Mouse (Mus musculus): ENCODE measurements at regions not wholly inside any gene's neighbourhood (a gene's known extent, or its start where the extent isn't known, plus 50 kb on each side); places are given as distances from the start of the nearest gene placed in this dataset.

DNA sequence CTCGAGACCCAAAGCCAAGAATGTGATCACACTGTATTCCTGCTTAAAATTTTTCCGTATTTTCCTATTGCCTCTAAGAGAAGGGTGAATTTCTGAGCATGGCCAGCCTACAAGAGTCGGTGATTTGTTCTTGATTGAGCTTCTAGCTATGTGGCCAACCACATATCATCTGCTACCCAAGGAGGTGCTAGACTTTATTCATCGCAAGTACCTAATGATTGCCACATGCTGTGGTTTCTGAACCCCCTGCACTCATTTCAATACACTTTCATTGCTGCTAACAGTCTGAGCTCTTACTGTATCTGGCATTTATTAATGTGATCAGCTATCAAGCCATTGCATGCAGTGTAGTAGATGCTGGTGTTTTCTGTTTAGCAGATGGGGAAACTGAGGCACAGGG lies 432.2 kb downstream of the Ttll7 start:
- DNase-seq = no peak
- 96% methylated on average over 4 of the region's 4 CpGs for WGBS
- H3K4me1 ChIP-seq (ENCODE audit: control insufficient read depth, insufficient read depth, low read length) = no peaks in the 10 kb centered on the region
- no peak for TF ChIP-seq CTCF (IDR thresholded peaks at IDR 0.05; ENCODE audit: borderline replicate concordance, insufficient read depth, low read depth, low read length)
- no peak for TF ChIP-seq POLR2A (IDR thresholded peaks at IDR 0.05; ENCODE audit: borderline replicate concordance, insufficient read depth, low read length)
- no peaks in the 10 kb centered on the region for H3K27me3 ChIP-seq (ENCODE audit: control insufficient read depth, insufficient read depth, low read length)
- H3K27ac ChIP-seq (ENCODE audit: insufficient read depth, low read length) = no peak overlapping the region
- H3K4me3 ChIP-seq (replicated peaks; ENCODE audit: insufficient read depth, low read depth, low read length) = no peak overlapping the region

DNA sequence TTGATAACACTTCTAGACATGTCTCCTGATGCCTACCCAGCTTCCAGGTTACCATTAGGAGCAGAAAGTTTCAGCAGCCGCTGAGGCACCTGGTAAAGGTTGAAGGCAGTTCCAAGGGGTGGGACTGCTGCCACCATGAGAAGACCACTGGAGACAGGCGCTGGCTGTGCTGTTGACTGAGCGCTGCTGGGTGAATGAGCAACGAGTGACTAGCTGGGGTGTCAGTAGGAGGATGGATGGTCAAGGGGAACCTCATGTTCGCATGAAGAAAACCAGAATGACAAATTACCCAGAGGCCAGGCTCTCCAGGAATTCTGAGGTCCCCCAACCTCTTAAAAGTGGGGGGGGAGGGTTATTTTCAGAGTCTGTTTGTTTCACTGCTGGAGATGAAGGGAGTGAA lies 433.3 kb downstream of the Ttll7 start:
- Histone ChIP-seq H3K4me1 (ENCODE audit: control insufficient read depth, insufficient read depth, low read length) (no peaks in the 10 kb centered on the region), H3K27ac (ENCODE audit: insufficient read depth, low read length) (no peak overlapping the region), H3K27me3 (ENCODE audit: control insufficient read depth, insufficient read depth, low read length) (no peaks in the 10 kb centered on the region), H3K4me3 (replicated peaks; ENCODE audit: insufficient read depth, low read depth, low read length) (no peak overlapping the region)
- no peak for TF ChIP-seq POLR2A (IDR thresholded peaks at IDR 0.05; ENCODE audit: borderline replicate concordance, insufficient read depth, low read length)
- TF ChIP-seq CTCF (IDR thresholded peaks at IDR 0.05; ENCODE audit: borderline replicate concordance, insufficient read depth, low read depth, low read length) = no peak
- DNase-seq = no peak
- 77% methylated on average over 5 of the region's 5 CpGs for WGBS

DNA sequence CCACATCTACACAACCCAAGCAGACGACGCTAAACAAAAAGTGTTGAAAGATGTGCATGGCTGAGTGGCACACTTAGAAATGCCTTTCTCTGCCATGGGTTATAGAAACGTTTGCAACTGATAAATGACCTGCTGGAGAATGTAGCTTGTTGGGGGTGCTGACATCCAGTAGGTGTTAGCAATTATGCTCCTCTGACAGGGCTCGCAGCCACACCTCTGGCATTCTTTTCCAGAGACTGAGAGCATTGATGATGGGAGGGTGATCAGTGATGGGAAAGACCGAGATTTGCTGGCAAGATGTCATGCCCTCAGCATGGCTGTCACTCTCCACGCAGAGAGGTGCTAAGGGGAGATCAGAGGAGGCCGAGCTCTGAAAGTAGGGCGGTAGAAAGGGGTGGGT lies 435.3 kb downstream of the Ttll7 start:
- Histone ChIP-seq H3K4me3 (replicated peaks; ENCODE audit: insufficient read depth, low read depth, low read length) (no peak overlapping the region), H3K4me1 (ENCODE audit: control insufficient read depth, insufficient read depth, low read length) (no peaks in the 10 kb centered on the region), H3K27ac (ENCODE audit: insufficient read depth, low read length) (no peak overlapping the region), H3K27me3 (ENCODE audit: control insufficient read depth, insufficient read depth, low read length) (no peaks in the 10 kb centered on the region)
- TF ChIP-seq POLR2A (IDR thresholded peaks at IDR 0.05; ENCODE audit: borderline replicate concordance, insufficient read depth, low read length) (no peak), CTCF (IDR thresholded peaks at IDR 0.05; ENCODE audit: borderline replicate concordance, insufficient read depth, low read depth, low read length) (no peak)
- 58% methylated on average over 8 of the region's 8 CpGs for WGBS
- no peak for DNase-seq

DNA sequence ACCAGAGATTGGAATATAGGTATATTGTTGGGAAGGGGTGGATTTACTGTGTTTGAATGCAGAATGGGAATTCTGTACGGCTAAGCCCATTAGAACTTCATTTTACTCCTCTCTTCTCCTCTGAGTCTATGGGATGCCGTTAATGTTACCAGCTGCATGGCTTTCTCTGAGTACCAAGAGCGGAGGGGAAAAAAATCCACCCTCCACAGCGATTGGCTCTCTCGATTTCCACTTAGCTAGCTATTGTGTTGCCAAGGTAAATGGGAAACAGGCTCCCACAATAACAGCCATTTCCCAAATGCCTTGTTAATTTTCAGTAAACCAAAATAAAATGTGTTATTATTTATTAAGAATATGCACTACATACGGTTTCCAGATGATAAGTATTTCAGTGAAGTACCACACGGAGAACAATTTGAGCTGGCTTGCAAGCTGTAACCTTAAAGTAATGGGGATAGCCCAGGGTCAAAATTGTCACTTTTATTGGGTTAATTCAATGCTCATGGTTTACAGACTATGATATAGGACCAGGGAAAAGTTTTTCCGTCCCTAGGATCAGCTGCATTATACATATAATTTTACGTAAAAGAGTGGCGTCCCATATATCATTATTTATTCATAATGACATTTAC lies 439.6 kb downstream of the Ttll7 start:
- WGBS = 92% methylated on average over 10 of the region's 10 CpGs
- Histone ChIP-seq H3K27ac (ENCODE audit: insufficient read depth, low read length) (no peak overlapping the region), H3K27me3 (ENCODE audit: control insufficient read depth, insufficient read depth, low read length) (no peaks in the 10 kb centered on the region), H3K4me3 (replicated peaks; ENCODE audit: insufficient read depth, low read depth, low read length) (no peak overlapping the region), H3K4me1 (ENCODE audit: control insufficient read depth, insufficient read depth, low read length) (no peaks in the 10 kb centered on the region)
- DNase-seq = no peak
- TF ChIP-seq CTCF (IDR thresholded peaks at IDR 0.05; ENCODE audit: borderline replicate concordance, insufficient read depth, low read depth, low read length) (no peak), POLR2A (IDR thresholded peaks at IDR 0.05; ENCODE audit: borderline replicate concordance, insufficient read depth, low read length) (no peak)

DNA sequence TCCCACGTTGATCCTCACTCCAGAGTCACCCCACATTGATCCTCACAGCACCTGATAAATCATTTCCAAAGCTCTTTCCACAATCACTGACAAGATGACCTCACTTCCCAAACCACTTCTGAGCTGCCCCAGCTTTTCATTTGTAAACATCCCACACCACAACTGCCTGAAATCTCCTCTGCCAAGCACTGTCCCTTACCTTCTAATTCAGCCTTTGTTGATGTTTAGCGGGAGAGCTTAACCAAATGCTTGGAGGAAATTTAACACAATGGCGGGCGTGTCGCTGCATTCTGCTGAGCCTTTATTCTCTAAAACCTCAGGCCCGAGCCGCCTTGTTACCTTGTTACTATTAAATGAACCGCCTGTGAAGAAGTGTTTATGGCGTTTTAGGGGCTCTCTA lies 445.9 kb downstream of the Ttll7 start:
- TF ChIP-seq POLR2A (IDR thresholded peaks at IDR 0.05; ENCODE audit: borderline replicate concordance, insufficient read depth, low read length) (no peak), CTCF (IDR thresholded peaks at IDR 0.05; ENCODE audit: borderline replicate concordance, insufficient read depth, low read depth, low read length) (no peak)
- DNase-seq = no peak
- 16% methylated on average over 9 of the region's 9 CpGs for WGBS

DNA sequence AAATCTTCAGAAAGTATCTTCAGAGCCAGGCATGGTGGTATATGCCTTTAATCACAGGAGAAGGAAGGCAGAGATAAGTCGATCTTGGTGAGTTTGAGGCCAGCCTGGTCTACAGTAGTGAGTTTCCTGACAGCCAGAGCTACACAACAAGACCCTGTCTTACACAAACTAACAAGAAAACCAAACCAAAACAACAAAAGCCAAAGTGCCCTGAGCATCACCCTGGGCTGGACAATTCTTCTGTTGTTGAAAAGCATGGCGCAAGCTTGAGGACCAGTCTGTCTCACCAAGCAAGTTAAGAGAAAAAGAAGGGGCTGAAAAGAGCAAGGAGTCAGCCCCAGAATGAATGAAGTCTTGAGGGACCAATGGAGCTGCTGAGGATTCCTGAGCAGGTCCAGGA lies 473.4 kb downstream of the Ttll7 start:
- TF ChIP-seq CTCF (IDR thresholded peaks at IDR 0.05; ENCODE audit: borderline replicate concordance, insufficient read depth, low read depth, low read length) (no peak), POLR2A (IDR thresholded peaks at IDR 0.05; ENCODE audit: borderline replicate concordance, insufficient read depth, low read length) (no peak)
- H3K4me3 ChIP-seq (replicated peaks; ENCODE audit: insufficient read depth, low read depth, low read length) = no peak overlapping the region
- no peak for DNase-seq
- H3K27me3 ChIP-seq (ENCODE audit: control insufficient read depth, insufficient read depth, low read length) = no peaks in the 10 kb centered on the region
- WGBS = 95% methylated on average over 2 of the region's 2 CpGs
- H3K4me1 ChIP-seq (ENCODE audit: control insufficient read depth, insufficient read depth, low read length) = no peaks in the 10 kb centered on the region
- no peak overlapping the region for H3K27ac ChIP-seq (ENCODE audit: insufficient read depth, low read length)

More for the DNA sequence above, 445.9 kb downstream of the Ttll7 start:
- Histone ChIP-seq H3K4me1 (ENCODE audit: control insufficient read depth, insufficient read depth, low read length) (no peaks in the 10 kb centered on the region), H3K27ac (ENCODE audit: insufficient read depth, low read length) (no peak overlapping the region), H3K27me3 (ENCODE audit: control insufficient read depth, insufficient read depth, low read length) (no peaks in the 10 kb centered on the region), H3K4me3 (replicated peaks; ENCODE audit: insufficient read depth, low read depth, low read length) (no peak overlapping the region)

DNA sequence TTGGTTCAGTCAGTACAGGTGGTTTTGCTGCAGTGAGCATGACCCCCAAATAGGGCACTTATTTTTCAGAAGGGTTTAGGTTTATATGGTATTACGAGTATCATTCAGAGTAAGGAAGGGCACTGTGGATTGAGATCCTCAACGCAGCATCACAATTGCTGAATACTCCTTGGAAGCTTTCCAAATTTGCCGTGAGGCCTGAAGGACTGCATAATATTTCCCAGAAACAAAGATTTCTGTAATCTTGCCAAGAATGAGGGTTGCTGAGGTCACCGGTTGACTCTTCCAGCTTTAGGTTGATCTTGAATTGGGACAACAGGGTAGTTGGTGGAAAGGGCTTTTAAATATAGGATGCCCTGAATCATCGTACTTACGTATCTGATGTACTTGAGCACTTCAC lies 482.1 kb downstream of the Ttll7 start:
- DNase-seq = no peak
- TF ChIP-seq CTCF (IDR thresholded peaks at IDR 0.05; ENCODE audit: borderline replicate concordance, insufficient read depth, low read depth, low read length) (no peak), POLR2A (IDR thresholded peaks at IDR 0.05; ENCODE audit: borderline replicate concordance, insufficient read depth, low read length) (no peak)
- no peak overlapping the region for H3K27ac ChIP-seq (ENCODE audit: insufficient read depth, low read length)
- H3K27me3 ChIP-seq (ENCODE audit: control insufficient read depth, insufficient read depth, low read length) = no peaks in the 10 kb centered on the region
- H3K4me1 ChIP-seq (ENCODE audit: control insufficient read depth, insufficient read depth, low read length) = no peaks in the 10 kb centered on the region
- H3K4me3 ChIP-seq (replicated peaks; ENCODE audit: insufficient read depth, low read depth, low read length) = no peak overlapping the region
- 49% methylated on average over 6 of the region's 6 CpGs for WGBS

DNA sequence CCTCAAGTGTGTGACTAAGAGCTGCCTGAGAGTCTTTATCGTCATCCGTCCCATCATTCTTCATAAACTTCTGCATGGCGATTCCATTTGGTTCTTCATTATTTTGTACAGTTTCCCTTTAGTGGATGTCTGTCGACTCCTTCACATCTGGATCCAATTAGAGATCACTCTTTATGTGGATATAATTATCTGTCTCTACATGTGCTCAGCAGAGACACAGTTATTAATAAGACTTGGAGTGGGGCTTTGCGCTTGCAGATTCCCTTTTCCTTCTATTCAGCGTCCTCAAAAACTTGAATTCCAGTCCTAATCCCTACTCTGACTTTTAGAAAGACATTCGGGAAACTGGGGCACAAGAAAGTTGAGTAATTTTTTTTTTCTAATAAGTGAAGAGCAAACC lies 483.1 kb downstream of the Ttll7 start:
- WGBS = 92% methylated on average over 7 of the region's 7 CpGs
- no peak overlapping the region for H3K4me3 ChIP-seq (replicated peaks; ENCODE audit: insufficient read depth, low read depth, low read length)
- H3K27ac ChIP-seq (ENCODE audit: insufficient read depth, low read length) = no peak overlapping the region
- TF ChIP-seq POLR2A (IDR thresholded peaks at IDR 0.05; ENCODE audit: borderline replicate concordance, insufficient read depth, low read length) = no peak
- no peak for TF ChIP-seq CTCF (IDR thresholded peaks at IDR 0.05; ENCODE audit: borderline replicate concordance, insufficient read depth, low read depth, low read length)
- DNase-seq = no peak
- H3K4me1 ChIP-seq (ENCODE audit: control insufficient read depth, insufficient read depth, low read length) = no peaks in the 10 kb centered on the region
- no peaks in the 10 kb centered on the region for H3K27me3 ChIP-seq (ENCODE audit: control insufficient read depth, insufficient read depth, low read length)
